Mouse (Mus musculus) stomach, postnatal 0 days (tissue): ENCODE measurements at regions not wholly inside any gene's neighbourhood (a gene's known extent, or its start where the extent isn't known, plus 50 kb on each side); places are given as distances from the start of the nearest gene placed in this dataset.
A peak's percentile ranks its signal among the peaks of the same experiment; 100 is the strongest.

Source experiments
- ATAC-seq: fragments of 200-750 bp; cut with Nextera tagmentation; 2 replicates; pipeline ENCODE4 v1.8.0; 2017; ENCODE audit not compliant: low FRiP score, low TSS enrichment
- DNase-seq: peaks from one replicate; pipeline ENCODE4 v3.0.0-alpha.2; 2016; ENCODE audit warnings: low spot score
- H3K27ac ChIP-seq: fragments of 300-500 bp; sonication (generic); replicated peaks from 2 replicates; pipeline ENCODE4 v1.5.1; 2014; ENCODE audit warnings: mild to moderate bottlenecking, control low read depth
- H3K27me3 ChIP-seq: fragments of 300-500 bp; sonication (generic); 2 replicates; pipeline ENCODE4 v1.6.1; 2014; ENCODE audit warnings: low read length; ENCODE audit not compliant: control insufficient read depth, insufficient read depth
- H3K36me3 ChIP-seq: fragments of 300-500 bp; sonication (generic); 2 replicates; pipeline ENCODE4 v1.6.1; 2014; ENCODE audit warnings: low read length, mixed read lengths; ENCODE audit not compliant: control insufficient read depth, insufficient read depth
- H3K4me1 ChIP-seq: fragments of 300-500 bp; sonication (generic); replicated peaks from 2 replicates; pipeline ENCODE4 v1.6.1; 2014; ENCODE audit warnings: antibody characterized with exemption; ENCODE audit not compliant: control insufficient read depth, insufficient read depth
- H3K4me2 ChIP-seq: fragments of 300-500 bp; sonication (generic); replicated peaks from 2 replicates; pipeline ENCODE4 v1.6.1; 2014; ENCODE audit warnings: low read depth, mild to moderate bottlenecking, control low read depth, moderate library complexity
- H3K4me3 ChIP-seq: fragments of 300-500 bp; sonication (generic); 2 replicates; pipeline ENCODE4 v1.5.1; 2014; ENCODE audit warnings: low read depth, low read length, control low read depth
- H3K9ac ChIP-seq: fragments of 300-500 bp; sonication (generic); 2 replicates; pipeline ENCODE4 v1.6.1; 2014; ENCODE audit warnings: mild to moderate bottlenecking, low read length, control low read depth, mixed read lengths
- H3K9me3 ChIP-seq: fragments of 300-500 bp; sonication (generic); 2 replicates; pipeline ENCODE4 v1.6.1; 2016; ENCODE audit warnings: low read length; ENCODE audit not compliant: control insufficient read depth
- CTCF ChIP-seq: IDR thresholded peaks from 2 replicates; pipeline ENCODE4 v1.5.1; 2016; ENCODE audit warnings: antibody characterized with exemption, low read depth, mild to moderate bottlenecking, moderate library complexity
- EP300 ChIP-seq: optimal IDR thresholded peaks from 2 replicates; pipeline ENCODE3; 2016; ENCODE audit warnings: antibody characterized with exemption
- WGBS: fragments of 180-500 bp; shearing (Covaris S2); extraction: QIAGEN DNeasy Blood & Tissue Kit; methylation state at CpG from one replicate; pipeline ENCODE4 v1.1.7; 2014; 5-methylcytosine and 5-hydroxymethylcytosine counted together

DNA sequence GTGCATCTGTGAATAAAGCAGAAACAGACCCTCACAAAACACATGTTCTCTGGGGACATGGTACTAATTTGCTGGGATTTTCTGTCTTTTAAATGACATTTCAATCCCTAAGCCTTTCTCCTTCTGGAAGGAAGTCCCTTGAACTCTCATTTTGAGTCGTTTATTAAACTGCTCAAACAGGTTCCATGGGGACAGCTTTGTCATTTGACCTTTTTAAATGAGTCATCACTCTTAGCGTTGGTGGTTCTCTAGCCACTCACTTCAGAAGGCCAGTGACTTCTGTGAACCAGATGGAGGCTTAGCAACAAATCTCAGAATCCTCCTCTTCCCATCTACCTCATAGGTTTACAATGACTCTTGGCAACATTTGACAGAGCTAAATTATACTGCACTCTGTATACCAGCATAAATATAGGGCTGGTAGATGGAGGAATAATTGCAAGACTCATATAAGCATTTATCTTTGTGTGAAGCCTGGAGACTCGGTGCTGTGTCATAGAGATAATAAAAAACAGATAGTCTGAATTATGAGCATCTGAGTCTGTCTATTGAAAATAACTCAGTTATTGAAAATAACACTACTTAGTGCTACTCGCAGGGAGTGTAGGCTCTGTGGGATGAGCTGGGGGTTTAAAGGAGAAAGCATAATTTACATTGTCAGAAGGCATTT, 185.4 kb upstream of the Crbn start:
- ATAC-seq: no peak
- 40% methylated on average over 4 of the region's 4 CpGs for WGBS
- DNase-seq: no peak

DNA sequence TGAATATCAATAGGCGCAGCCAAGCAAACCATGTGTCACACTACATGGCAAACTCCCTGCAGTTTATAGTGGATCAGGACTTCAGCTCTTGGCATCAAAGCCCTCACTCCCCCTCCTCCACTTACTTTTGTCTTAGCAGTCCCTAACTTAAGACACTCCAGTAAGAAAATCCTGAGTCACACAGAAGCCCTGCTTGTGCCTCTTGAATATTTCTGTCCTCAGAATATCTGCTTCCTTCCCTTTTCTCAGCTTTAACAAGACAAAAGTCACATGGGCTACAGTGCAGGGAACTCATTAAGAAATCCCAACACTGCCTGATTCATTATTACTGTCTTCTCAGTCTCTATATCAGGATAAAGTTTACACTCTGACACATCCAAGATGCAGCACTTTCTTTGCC, 191.7 kb upstream of the Crbn start:
- Histone ChIP-seq H3K4me1 (no peaks in the 10 kb centered on the region), H3K9me3 (no peaks in the 10 kb centered on the region), H3K36me3 (no peaks in the 10 kb centered on the region), H3K4me3 (no peak overlapping the region), H3K9ac (no peak overlapping the region), H3K27ac (no peak overlapping the region), H3K27me3 (no peaks in the 10 kb centered on the region), H3K4me2 (no peak overlapping the region)
- DNase-seq (no peak), ATAC-seq (no peak)
- TF ChIP-seq CTCF: no peak
- TF ChIP-seq EP300: no peak
- WGBS: 89% methylated on average over 1 of the region's 1 CpGs

More for the DNA sequence above, 185.4 kb upstream of the Crbn start:
- Histone ChIP-seq H3K27me3 (no peaks in the 10 kb centered on the region), H3K9ac (no peak overlapping the region), H3K27ac (no peak overlapping the region), H3K36me3 (no peaks in the 10 kb centered on the region), H3K4me3 (no peak overlapping the region), H3K4me1 (no peaks in the 10 kb centered on the region), H3K4me2 (no peak overlapping the region), H3K9me3 (no peaks in the 10 kb centered on the region)
- TF ChIP-seq CTCF (no peak), EP300 (no peak)

DNA sequence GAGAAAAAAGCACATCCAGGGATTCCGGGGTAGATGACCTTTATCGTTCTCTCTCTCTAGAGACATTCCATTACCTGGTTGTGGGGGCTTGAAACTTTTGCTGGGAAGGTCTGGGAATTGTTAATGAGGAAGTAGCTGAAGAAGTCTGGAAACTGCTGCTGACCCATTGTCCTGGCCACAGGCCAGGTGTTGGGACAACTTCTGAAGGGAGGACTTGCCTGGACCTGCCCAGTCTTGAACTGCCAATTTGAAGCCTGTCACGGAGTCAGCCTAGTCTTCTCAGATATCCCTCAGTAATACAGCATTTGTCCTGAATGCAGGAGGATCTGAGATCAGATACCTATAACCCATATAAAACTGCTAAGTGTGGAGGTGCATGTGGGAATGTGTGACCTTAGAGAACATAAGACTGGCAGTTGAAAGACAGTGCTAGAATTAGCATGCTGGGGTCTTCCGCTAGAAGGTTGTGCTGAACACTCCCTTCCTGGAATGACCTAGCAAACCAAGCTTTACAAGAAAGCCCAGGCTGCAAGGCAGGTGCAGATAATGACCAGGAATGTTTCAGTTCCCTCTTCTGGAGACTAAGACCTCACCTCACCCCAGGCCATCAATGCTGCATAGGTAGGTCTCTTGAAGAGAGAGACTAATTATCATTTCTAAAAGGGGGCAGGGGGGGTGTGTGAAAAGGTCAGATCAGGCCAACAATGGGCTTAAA, 204.7 kb upstream of the Crbn start:
- TF ChIP-seq EP300 (no peak), CTCF (no peak)
- Histone ChIP-seq H3K27ac (no peak overlapping the region), H3K36me3 (no peaks in the 10 kb centered on the region), H3K4me3 (no peak overlapping the region), H3K9ac (no peak overlapping the region), H3K27me3 (no peaks in the 10 kb centered on the region), H3K4me1 (no peaks in the 10 kb centered on the region), H3K9me3 (no peaks in the 10 kb centered on the region), H3K4me2 (no peak overlapping the region)
- ATAC-seq (no peak), DNase-seq (no peak)
- 81% methylated on average over 4 of the region's 4 CpGs for WGBS

DNA sequence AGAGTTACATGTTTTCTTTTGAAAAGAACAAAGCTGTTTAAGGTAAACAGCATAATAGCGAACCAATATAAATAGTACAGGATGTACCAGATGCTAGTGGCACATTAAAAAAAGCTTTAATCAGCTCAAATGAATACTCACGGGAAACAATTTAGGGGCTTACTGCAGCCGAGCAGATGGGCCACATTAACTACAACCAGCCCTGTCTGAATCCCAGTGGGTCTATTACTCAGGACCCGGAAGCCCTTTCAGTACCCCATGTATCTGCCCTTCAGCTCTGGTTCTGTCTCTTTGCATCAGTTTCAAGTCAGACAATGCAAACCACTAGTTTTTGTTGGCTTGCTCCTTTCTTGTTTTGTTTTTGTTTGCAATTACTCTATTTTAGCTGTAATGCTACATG, 210.9 kb upstream of the Crbn start:
- Histone ChIP-seq H3K4me2 (no peak overlapping the region), H3K36me3 (no peaks in the 10 kb centered on the region), H3K4me1 (no peaks in the 10 kb centered on the region), H3K9ac (no peak overlapping the region), H3K4me3 (no peak overlapping the region), H3K27me3 (no peaks in the 10 kb centered on the region), H3K9me3 (no peaks in the 10 kb centered on the region), H3K27ac (no peak overlapping the region)
- no peak for ATAC-seq
- 74% methylated on average over 4 of the region's 4 CpGs for WGBS
- DNase-seq: no peak
- TF ChIP-seq EP300 (no peak), CTCF (no peak)

DNA sequence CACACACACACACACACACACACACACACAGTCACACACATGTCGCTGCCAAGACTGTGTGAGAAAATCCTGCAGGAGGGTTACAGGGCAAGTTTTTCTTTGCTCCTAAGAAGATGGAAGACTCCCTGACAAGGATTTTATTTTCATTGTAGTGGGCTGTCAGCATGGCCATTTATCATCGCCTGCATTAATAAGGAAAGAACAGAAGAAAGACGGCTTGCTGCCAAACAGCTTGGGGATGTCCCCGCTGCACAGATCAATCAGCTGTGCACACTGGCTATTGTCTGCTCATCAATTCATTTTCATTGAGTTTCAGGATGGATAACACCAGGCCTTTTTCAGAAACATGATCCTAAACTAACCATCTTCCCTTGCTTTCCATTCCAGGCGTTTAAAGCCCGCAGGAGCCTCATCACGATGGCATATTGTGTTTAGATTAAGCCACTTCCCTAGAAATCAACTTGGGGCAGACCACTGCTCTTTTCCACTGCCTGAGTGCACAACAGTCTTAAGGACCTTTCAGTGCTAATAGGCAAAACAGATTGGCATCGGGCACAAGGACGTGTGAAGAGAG, 213.1 kb upstream of the Crbn start:
- H3K4me3 ChIP-seq: no peak overlapping the region
- TF ChIP-seq EP300 (no peak), CTCF (no peak)
- H3K4me2 ChIP-seq: 0 out of 2 replicates have a peak overlapping the region, but pooled peaks have one; percentile 23
- no peak overlapping the region for H3K9ac ChIP-seq
- DNase-seq: no peak
- no peaks in the 10 kb centered on the region for H3K9me3 ChIP-seq
- 17% methylated on average over 9 of the region's 9 CpGs for WGBS
- no peak overlapping the region for H3K27ac ChIP-seq
- no peaks in the 10 kb centered on the region for H3K27me3 ChIP-seq
- no peaks in the 10 kb centered on the region for H3K36me3 ChIP-seq
- H3K4me1 ChIP-seq: no peaks in the 10 kb centered on the region
- ATAC-seq: no peak

DNA sequence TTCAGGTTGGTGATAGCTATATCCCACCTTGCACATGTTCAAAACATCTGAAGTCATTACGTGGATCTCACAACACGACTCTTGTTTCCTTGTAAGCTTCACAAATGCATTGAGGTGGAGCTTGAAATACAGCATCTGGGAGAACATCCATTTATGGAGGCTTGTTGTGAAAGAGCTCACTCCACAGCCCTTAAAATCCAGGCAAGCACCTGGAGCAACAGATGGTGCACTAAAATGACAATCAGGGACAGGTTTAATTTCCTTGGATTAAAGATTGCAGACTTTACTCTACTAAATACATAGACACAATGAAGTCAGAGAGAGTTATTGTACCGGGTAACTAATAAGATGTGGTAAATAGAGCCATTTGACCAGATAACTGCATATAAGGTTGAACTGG, 219.2 kb upstream of the Crbn start:
- no peaks in the 10 kb centered on the region for H3K4me1 ChIP-seq
- no peak overlapping the region for H3K4me2 ChIP-seq
- ATAC-seq (no peak), DNase-seq (no peak)
- no peak overlapping the region for H3K9ac ChIP-seq
- TF ChIP-seq CTCF (no peak), EP300 (no peak)
- WGBS: 78% methylated on average over 3 of the region's 3 CpGs
- no peaks in the 10 kb centered on the region for H3K36me3 ChIP-seq
- no peak overlapping the region for H3K4me3 ChIP-seq
- H3K27me3 ChIP-seq: no peaks in the 10 kb centered on the region
- H3K9me3 ChIP-seq: no peaks in the 10 kb centered on the region
- no peak overlapping the region for H3K27ac ChIP-seq
